Mouse (Mus musculus): ENCODE results near the gene Sox6. TPM values are rescaled to one million over a fixed set of nuclear protein-coding genes. Genes with fewer than 3 reads are reported as not detected.

The Sox6 gene
- total and polyA plus RNA-seq, 3 experiments = 11.8 to 33.4 (median 26.4) TPM

- intact Hi-C loops (cut with DNase I) = loop anchor here (2.0 to 10.0 kb wide), 2 partner anchors 53 to 365 kb away; partner anchors contain the start of genes 1110004F10Rik and Sox6
- no peak overlapping the region for H3K9ac ChIP-seq (ENCODE audit: low read depth, low read length)
- H3K27me3 ChIP-seq (ENCODE audit: control insufficient read depth, insufficient read depth, low read length) = no peaks in the 10 kb centered on the region
- no peak overlapping the region for H3K4me3 ChIP-seq
- H3K4me1 ChIP-seq (ENCODE audit: control insufficient read depth, insufficient read depth, low read length) = peaks cover 5% of the 10 kb centered on the region
- H3K79me2 ChIP-seq (replicated peaks; ENCODE audit: control insufficient read depth, insufficient read depth, low read length) = no peaks in the 10 kb centered on the region
- no peak for TF ChIP-seq POLR2A (IDR thresholded peaks at IDR 0.05; ENCODE audit: insufficient read depth, low read depth, low read length)
- TF ChIP-seq CTCF (IDR thresholded peaks at IDR 0.05) = no peak
- no peak for TF ChIP-seq EP300 (IDR thresholded peaks at IDR 0.05; ENCODE audit: insufficient read depth, low read depth, low read length)
- H3K27ac ChIP-seq = no peak overlapping the region; the same call in 1 of the 2 replicates
- WGBS = 35% methylated on average over 6 of the region's 6 CpGs
- peak in 1 of 2 experiments; percentile 9 for DNase-seq
- no peaks in the 10 kb centered on the region for H3K36me3 ChIP-seq (ENCODE audit: control insufficient read depth, insufficient read depth, low read length)
Measured at GRCm38 (mm10) chr7:115669207-115670004, 369.2 kb downstream of the Sox6 start.

GRCm38 (mm10) chr7:115666686-115667382, 371.8 kb downstream of the Sox6 start:
- TF ChIP-seq POLR2A (IDR thresholded peaks at IDR 0.05; ENCODE audit: insufficient read depth, low read depth, low read length) = no peak
- TF ChIP-seq CTCF (IDR thresholded peaks at IDR 0.05) = no peak
- TF ChIP-seq EP300 (IDR thresholded peaks at IDR 0.05; ENCODE audit: insufficient read depth, low read depth, low read length) = no peak
- Histone ChIP-seq H3K4me1 (ENCODE audit: control insufficient read depth, insufficient read depth, low read length) (peaks cover 4% of the 10 kb centered on the region), H3K27me3 (ENCODE audit: control insufficient read depth, insufficient read depth, low read length) (no peaks in the 10 kb centered on the region), H3K4me3 (no peak overlapping the region), H3K27ac (no peak overlapping the region), H3K36me3 (ENCODE audit: control insufficient read depth, insufficient read depth, low read length) (no peaks in the 10 kb centered on the region), H3K79me2 (replicated peaks; ENCODE audit: control insufficient read depth, insufficient read depth, low read length) (no peaks in the 10 kb centered on the region), H3K9ac (ENCODE audit: low read depth, low read length) (no peak overlapping the region)
- intact Hi-C loops (cut with DNase I) = loop anchor here (10.0 kb wide), 1 partner anchor 368 kb away; the partner anchor contains the start of genes 1110004F10Rik and Sox6
- DNase-seq = no peak
- WGBS = 68% methylated on average over 18 of the region's 18 CpGs

DNA sequence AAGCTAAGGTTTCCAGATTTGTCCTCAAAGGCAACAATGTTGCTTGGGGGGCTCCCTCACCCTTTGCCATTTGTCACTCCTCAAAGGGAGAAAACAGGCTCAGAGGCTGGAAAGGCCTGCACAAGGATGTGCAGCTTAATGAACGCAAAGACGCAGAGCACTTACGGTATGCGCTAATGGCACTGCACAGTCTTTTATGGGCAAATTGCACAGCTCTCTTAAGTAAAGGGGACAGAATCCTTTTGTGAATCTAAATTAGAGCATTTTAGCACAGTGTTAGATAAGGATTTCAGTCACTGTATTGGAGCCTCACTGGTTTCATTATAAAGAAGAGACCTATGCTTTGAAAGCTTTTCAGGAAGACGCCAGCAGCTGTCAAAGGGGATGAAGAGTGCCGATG, 375.2 kb downstream of the Sox6 start:
- Histone ChIP-seq H3K27ac (no peak overlapping the region), H3K4me3 (no peak overlapping the region), H3K4me1 (ENCODE audit: control insufficient read depth, insufficient read depth, low read length) (no peaks in the 10 kb centered on the region; the same call in 1 of the 2 replicates), H3K79me2 (replicated peaks; ENCODE audit: control insufficient read depth, insufficient read depth, low read length) (no peaks in the 10 kb centered on the region), H3K36me3 (ENCODE audit: control insufficient read depth, insufficient read depth, low read length) (no peaks in the 10 kb centered on the region), H3K27me3 (ENCODE audit: control insufficient read depth, insufficient read depth, low read length) (no peaks in the 10 kb centered on the region), H3K9ac (ENCODE audit: low read depth, low read length) (no peak overlapping the region)
- intact Hi-C loops (cut with DNase I) = loop anchor here (10.0 kb wide), 1 partner anchor 371 kb away; the partner anchor contains the start of genes 1110004F10Rik and Sox6
- no peak for DNase-seq
- TF ChIP-seq CTCF (IDR thresholded peaks at IDR 0.05) (no peak), EP300 (IDR thresholded peaks at IDR 0.05; ENCODE audit: insufficient read depth, low read depth, low read length) (no peak), POLR2A (IDR thresholded peaks at IDR 0.05; ENCODE audit: insufficient read depth, low read depth, low read length) (no peak)
- 86% methylated on average over 6 of the region's 6 CpGs for WGBS

- Histone ChIP-seq H3K36me3 (ENCODE audit: control insufficient read depth, insufficient read depth, low read length) (no peaks in the 10 kb centered on the region), H3K27ac (no peak overlapping the region), H3K27me3 (ENCODE audit: control insufficient read depth, insufficient read depth, low read length) (no peaks in the 10 kb centered on the region), H3K79me2 (replicated peaks; ENCODE audit: control insufficient read depth, insufficient read depth, low read length) (no peaks in the 10 kb centered on the region), H3K9ac (ENCODE audit: low read depth, low read length) (no peak overlapping the region), H3K4me1 (ENCODE audit: control insufficient read depth, insufficient read depth, low read length) (no peaks in the 10 kb centered on the region), H3K4me3 (no peak overlapping the region)
- 89% methylated on average over 9 of the region's 9 CpGs for WGBS
- TF ChIP-seq CTCF (IDR thresholded peaks at IDR 0.05) = no peak
- no peak for TF ChIP-seq POLR2A (IDR thresholded peaks at IDR 0.05; ENCODE audit: insufficient read depth, low read depth, low read length)
- TF ChIP-seq EP300 (IDR thresholded peaks at IDR 0.05; ENCODE audit: insufficient read depth, low read depth, low read length) = no peak
- no peak for DNase-seq
- intact Hi-C loops (cut with DNase I) = loop anchor here (10.0 kb wide), 1 partner anchor 373 kb away; the partner anchor contains the start of genes 1110004F10Rik and Sox6
Measured at GRCm38 (mm10) chr7:115662121-115662520, 376.5 kb downstream of the Sox6 start.

GRCm38 (mm10) chr7:115646696-115647095, 391.9 kb downstream of the Sox6 start:
- no peaks in the 10 kb centered on the region for H3K4me1 ChIP-seq (ENCODE audit: control insufficient read depth, insufficient read depth, low read length)
- TF ChIP-seq POLR2A (IDR thresholded peaks at IDR 0.05; ENCODE audit: insufficient read depth, low read depth, low read length) = no peak
- TF ChIP-seq EP300 (IDR thresholded peaks at IDR 0.05; ENCODE audit: insufficient read depth, low read depth, low read length) = no peak
- TF ChIP-seq CTCF (IDR thresholded peaks at IDR 0.05) = no peak
- no peak overlapping the region for H3K4me3 ChIP-seq
- H3K79me2 ChIP-seq (replicated peaks; ENCODE audit: control insufficient read depth, insufficient read depth, low read length) = no peaks in the 10 kb centered on the region
- H3K27me3 ChIP-seq (ENCODE audit: control insufficient read depth, insufficient read depth, low read length) = no peaks in the 10 kb centered on the region
- H3K27ac ChIP-seq = no peak overlapping the region
- H3K36me3 ChIP-seq (ENCODE audit: control insufficient read depth, insufficient read depth, low read length) = no peaks in the 10 kb centered on the region; the same call in 1 of the 2 replicates
- no peak overlapping the region for H3K9ac ChIP-seq (ENCODE audit: low read depth, low read length)
- DNase-seq = no peak
- intact Hi-C loops (cut with DNase I) = no loop called here
